Mouse (Mus musculus): ENCODE data around the gene Ablim1.

Ablim1 gene

GRCm38 (mm10) chr19:57343860-57344259, 29.1 kb upstream of the Ablim1 start:
- DNase-seq (ENCODE audit: low spot score in 2 of 2) = no peak

- no peak for DNase-seq (ENCODE audit: low spot score in 2 of 2)
Observed at GRCm38 (mm10) chr19:57340900-57341742, 26.4 kb upstream of the Ablim1 start.

- DNase-seq (ENCODE audit: low spot score in 2 of 2) = no peak
Observed at GRCm38 (mm10) chr19:57339281-57339864, 24.7 kb upstream of the Ablim1 start.

- no peak for DNase-seq (ENCODE audit: low spot score in 2 of 2)
Observed at GRCm38 (mm10) chr19:57335135-57335534, 20.4 kb upstream of the Ablim1 start.

- no peak for DNase-seq (ENCODE audit: low spot score in 2 of 2)
Observed at GRCm38 (mm10) chr19:57333356-57333755, 18.6 kb upstream of the Ablim1 start.

- DNase-seq (ENCODE audit: low spot score in 2 of 2) = no peak
Observed at GRCm38 (mm10) chr19:57331237-57331636, 16.5 kb upstream of the Ablim1 start.

- no peak for DNase-seq (ENCODE audit: low spot score in 2 of 2)
Observed at GRCm38 (mm10) chr19:57330309-57330708, 15.6 kb upstream of the Ablim1 start.

- DNase-seq (ENCODE audit: low spot score in 2 of 2) = no peak
Observed at GRCm38 (mm10) chr19:57328792-57329191, 14.1 kb upstream of the Ablim1 start.

- DNase-seq (ENCODE audit: low spot score in 2 of 2) = no peak
Observed at GRCm38 (mm10) chr19:57328269-57328668, 13.6 kb upstream of the Ablim1 start.

GRCm38 (mm10) chr19:57327679-57328078, 13.0 kb upstream of the Ablim1 start:
- DNase-seq (ENCODE audit: low spot score in 2 of 2) = no peak

- DNase-seq (ENCODE audit: low spot score in 2 of 2) = peak; percentile 41 to 71
Observed at GRCm38 (mm10) chr19:57325748-57326300, 11.1 kb upstream of the Ablim1 start.

GRCm38 (mm10) chr19:57323087-57323486, 8.4 kb upstream of the Ablim1 start:
- no peak for DNase-seq (ENCODE audit: low spot score in 2 of 2)

GRCm38 (mm10) chr19:57322491-57322890, 7.8 kb upstream of the Ablim1 start:
- DNase-seq (ENCODE audit: low spot score in 2 of 2) = no peak

- no peak for DNase-seq (ENCODE audit: low spot score in 2 of 2)
Observed at GRCm38 (mm10) chr19:57321839-57322238, 7.1 kb upstream of the Ablim1 start.

- DNase-seq (ENCODE audit: low spot score in 2 of 2) = no peak
Observed at GRCm38 (mm10) chr19:57320656-57321382, 6.1 kb upstream of the Ablim1 start.

- no peak for DNase-seq (ENCODE audit: low spot score in 2 of 2)
Observed at GRCm38 (mm10) chr19:57316597-57316996, 1.9 kb upstream of the Ablim1 start.

- no peak for DNase-seq (ENCODE audit: low spot score in 2 of 2)
Observed at GRCm38 (mm10) chr19:57315013-57315565, 370 bp upstream of the Ablim1 start.

GRCm38 (mm10) chr19:57313891-57314345, 801 bp downstream of the Ablim1 start:
- no peak for DNase-seq (ENCODE audit: low spot score in 2 of 2)

- DNase-seq (ENCODE audit: low spot score in 2 of 2) = no peak
Observed at GRCm38 (mm10) chr19:57313226-57313625, 1.5 kb downstream of the Ablim1 start.

GRCm38 (mm10) chr19:57309980-57310379, 4.7 kb downstream of the Ablim1 start:
- no peak for DNase-seq (ENCODE audit: low spot score in 2 of 2)

GRCm38 (mm10) chr19:57306601-57307000, 8.1 kb downstream of the Ablim1 start:
- DNase-seq (ENCODE audit: low spot score in 2 of 2) = no peak

- no peak for DNase-seq (ENCODE audit: low spot score in 2 of 2)
Observed at GRCm38 (mm10) chr19:57305972-57306371, 8.7 kb downstream of the Ablim1 start.
